Mouse (Mus musculus): Measurements from ENCODE around the gene Plin2.
"Not testable (repeated sequence)": the region's sequence is repeated elsewhere in the genome, so short reads cannot be mapped to it uniquely, and the experiment has no call there.

Plin2 gene

DNA sequence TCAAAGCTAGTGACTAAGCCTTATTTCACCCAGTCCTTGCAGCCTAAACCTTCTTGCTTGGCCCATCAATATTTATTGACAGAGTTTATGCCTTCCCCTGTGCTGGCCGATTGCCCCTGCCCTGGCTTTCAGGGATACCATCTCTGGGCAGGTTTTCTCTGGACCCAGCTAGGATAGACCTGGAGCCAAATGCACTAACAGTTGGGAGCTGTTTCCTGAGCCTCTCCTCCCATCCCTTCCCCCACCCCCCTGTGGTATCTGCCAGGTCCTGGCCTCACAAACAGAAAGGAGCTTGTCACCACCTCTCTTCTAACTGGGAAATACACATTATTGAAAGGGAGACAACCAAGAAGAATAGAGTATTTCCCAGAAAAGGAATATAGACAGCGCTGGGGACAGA is 12.0 kb upstream of the Plin2 start:
- peak; percentile 62 to 64 for DNase-seq

GRCm38 (mm10) chr4:86681421-86681820 is 11.6 kb upstream of the Plin2 start:
- no peak for DNase-seq

- no peak for DNase-seq
These were observed 9.8 kb upstream of the Plin2 start for GRCm38 (mm10) chr4:86679686-86680085.

DNA sequence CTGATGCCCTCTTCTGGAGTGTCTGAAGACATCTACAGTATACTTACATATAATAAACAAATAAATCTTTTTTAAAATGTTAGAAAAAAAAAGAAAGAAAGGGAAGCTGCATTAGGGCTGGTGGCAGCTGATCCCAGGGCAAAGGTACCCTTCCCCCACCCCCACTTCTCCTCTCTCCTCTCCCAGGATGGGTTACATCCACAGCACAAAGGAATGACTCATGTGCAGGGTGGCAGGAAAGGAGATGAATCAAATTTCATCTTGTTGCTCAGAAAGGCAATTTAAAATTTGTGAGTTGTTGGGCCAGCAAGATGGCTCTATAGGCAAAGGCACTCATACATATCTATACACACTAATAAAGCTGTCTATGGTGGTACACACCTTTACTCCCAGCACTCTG is 6.9 kb upstream of the Plin2 start:
- no peak for DNase-seq

DNA sequence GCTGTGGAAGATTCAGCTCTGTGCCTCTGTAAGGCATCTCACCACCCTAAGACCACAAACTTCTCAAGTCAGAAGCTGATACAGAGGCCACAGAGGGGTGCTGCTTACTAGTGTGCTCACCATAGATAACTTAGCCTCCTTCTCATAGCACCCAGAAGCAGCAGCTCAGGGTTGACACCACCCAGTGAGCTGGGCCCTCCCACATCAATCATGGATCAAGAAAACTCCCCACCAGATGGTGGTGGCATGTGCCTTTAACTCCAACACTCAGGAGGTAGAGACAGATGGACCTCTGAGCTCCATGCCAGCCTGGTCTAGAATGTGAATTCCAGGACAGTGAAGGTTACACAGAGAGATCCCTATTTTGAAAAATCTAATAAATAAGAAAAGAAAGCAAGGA is 4.9 kb upstream of the Plin2 start:
- DNase-seq: peak in 1 of 2 experiments; percentile 20

DNA sequence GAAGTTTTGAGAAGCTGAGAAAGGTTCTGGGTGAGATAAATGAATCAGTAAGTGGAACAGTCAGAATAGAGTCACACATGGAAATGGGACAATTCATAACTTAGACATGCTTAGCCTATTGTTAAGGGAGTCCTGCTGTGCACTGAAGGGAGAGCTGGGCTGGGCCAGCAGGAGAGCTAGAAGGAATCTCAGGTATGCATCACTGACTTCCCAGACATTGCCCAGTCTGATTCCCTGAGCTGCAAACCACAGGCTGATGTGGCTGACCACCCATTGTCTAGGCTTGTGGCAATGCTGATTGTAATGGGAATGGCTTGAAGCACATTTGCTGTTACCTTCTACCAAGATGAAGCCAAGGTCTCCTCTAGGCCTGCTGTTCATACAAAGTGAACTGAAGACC is 4.3 kb upstream of the Plin2 start:
- DNase-seq: not testable (repeated sequence)

GRCm38 (mm10) chr4:86672450-86672849 is 2.6 kb upstream of the Plin2 start:
- DNase-seq: no peak

DNA sequence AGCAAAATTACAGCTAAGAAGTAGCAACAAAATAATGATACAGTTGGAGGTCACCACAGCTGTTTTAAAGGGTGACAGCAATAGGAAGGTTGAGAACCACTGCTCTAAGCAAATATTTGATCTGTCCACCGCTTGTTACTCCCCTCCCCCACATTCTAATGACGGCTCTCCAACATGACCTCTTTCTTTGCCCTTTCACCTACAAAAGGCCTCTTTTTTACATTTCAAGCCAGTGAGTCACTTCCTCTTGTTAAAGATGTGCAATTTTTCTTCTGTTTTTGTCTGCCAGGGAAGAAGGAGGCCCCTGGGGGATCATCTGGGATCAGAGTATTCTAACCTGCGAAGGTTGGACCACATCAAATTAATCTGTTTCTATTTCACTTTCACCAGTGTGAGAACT is 1.9 kb upstream of the Plin2 start:
- no peak for DNase-seq

- DNase-seq: no peak
These were observed 884 bp upstream of the Plin2 start for GRCm38 (mm10) chr4:86670582-86671306.

GRCm38 (mm10) chr4:86669241-86669753 is 563 bp downstream of the Plin2 start:
- not testable (repeated sequence) for DNase-seq

DNA sequence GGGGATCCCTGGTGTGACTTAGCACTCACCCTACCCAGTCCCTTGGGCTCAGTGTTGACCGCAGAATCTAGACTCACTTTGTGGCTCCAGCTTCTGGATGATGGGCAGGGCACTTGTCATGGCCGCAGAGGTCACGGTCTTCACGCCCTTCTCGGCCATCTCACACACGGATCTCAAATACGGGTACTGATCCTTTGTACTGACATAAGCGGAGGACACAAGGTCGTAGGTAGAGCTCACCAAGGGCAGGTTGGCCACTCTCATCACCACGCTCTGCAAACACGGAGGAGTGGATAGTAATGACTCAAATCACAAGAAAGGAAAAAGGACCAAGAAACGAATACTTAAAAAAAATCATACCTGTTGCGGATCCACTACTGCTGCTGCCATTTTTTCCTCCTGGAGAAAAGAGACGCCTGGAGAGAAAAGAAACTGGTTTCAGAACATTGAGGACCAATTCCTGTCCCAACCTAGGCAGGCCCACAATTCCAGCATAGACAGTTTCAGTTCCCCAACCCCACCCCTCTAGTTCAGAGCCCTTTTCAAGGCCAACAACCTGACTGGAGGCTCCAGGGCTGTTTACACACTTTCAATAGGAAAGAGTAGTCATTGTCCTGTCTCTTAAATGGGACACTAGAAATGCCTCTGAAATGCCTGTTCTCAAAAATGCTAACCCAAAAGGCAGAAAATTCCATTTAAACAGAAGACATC is 1.4 kb downstream of the Plin2 start:
- no peak for DNase-seq

DNA sequence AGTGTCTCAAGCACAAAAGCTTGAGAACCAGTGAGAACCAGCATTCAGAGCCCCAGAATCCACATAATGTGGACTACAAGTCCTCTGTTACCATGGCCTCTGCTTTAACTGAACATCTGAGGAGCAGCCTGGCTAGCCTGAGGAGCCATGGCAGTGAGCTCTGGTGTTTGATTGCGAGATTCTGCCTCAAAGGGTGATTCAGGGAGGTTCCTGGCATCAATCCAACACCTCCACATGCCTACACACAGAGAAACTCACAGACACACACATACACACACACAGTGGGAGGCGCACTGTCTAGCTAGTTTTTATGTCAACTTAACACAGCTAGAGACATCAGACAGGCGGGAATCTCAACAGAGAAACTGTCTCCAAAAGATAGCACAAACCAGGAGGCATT is 4.3 kb downstream of the Plin2 start:
- no peak for DNase-seq

DNA sequence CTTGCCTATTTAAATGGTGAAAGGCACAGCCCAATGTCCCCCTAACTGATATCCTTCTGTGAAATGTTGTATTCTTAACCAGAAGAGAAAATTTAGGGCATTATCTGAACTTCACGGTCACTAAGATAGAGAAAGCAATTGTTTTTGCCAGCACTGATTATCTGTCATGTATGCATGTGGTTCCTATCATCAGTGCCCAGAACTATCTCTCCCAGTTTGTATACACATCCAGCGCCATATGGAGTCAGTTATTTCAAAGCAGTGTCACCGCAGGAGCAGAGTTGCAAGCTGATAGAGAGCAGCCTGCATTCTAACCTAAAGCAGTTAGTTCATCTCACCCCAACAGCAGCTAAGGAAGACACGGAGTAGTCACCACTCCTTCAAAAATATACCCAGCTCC is 5.9 kb downstream of the Plin2 start:
- DNase-seq: no peak

- no peak for DNase-seq
These were observed 12.7 kb downstream of the Plin2 start for GRCm38 (mm10) chr4:86657176-86657575.

- DNase-seq: not testable (repeated sequence)
These were observed 13.4 kb downstream of the Plin2 start for GRCm38 (mm10) chr4:86656410-86656809.

- peak; percentile 41 to 71 for DNase-seq
These were observed 18.0 kb downstream of the Plin2 start for GRCm38 (mm10) chr4:86651686-86652384.

DNA sequence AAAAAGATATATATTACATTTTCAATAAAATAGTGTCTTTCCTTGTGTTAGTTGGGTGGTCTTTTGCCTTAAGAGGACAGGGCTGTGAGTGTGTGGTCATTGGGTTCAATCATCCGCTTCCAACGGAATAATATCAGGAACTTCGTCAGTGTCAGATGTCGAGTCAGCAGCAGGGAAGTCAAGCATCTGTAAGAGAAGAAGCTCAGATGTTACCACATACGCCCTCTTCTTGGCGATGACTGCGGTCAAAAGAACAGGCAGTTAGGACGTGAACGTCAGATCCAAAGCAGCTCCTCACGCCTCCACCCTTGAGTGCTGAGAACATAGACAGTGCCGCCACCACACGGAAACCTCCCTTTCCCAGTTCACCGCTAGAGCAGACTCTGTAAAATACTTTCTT is 21.5 kb downstream of the Plin2 start:
- DNase-seq: not testable (repeated sequence)

GRCm38 (mm10) chr4:86637561-86637960 is 32.3 kb downstream of the Plin2 start:
- not testable (repeated sequence) for DNase-seq

DNA sequence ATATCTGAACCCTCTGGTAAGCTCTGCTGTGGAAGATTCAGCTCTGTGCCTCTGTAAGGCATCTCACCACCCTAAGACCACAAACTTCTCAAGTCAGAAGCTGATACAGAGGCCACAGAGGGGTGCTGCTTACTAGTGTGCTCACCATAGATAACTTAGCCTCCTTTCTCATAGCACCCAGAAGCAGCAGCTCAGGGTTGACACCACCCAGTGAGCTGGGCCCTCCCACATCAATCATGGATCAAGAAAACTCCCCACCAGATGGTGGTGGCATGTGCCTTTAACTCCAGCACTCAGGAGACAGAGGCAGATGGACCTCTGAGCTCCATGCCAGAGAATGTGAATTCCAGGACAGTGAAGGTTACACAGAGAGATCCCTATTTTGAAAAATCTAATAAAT is 35.0 kb downstream of the Plin2 start:
- peak; percentile 16 to 27 for DNase-seq

DNA sequence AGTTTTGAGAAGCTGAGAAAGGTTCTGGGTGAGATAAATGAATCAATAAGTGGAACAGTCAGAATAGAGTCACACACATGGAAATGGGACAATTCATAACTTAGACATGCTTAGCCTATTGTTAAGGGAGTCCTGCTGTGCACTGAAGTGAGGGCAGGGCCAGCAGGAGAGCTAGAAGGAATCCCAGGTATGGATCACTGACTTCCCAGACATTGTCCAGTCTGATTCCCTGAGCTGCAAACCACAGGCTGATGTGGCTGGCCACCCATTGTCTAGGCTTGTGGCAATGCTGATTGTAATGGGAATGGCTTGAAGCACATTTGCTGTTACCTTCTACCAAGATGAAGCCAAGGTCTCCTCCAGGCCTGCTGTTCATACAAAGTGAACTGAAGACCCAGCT is 35.5 kb downstream of the Plin2 start:
- DNase-seq: not testable (repeated sequence)

- not testable (repeated sequence) for DNase-seq
These were observed 37.3 kb downstream of the Plin2 start for GRCm38 (mm10) chr4:86632556-86632955.

GRCm38 (mm10) chr4:86631831-86632230 is 38.0 kb downstream of the Plin2 start:
- DNase-seq: no peak

- not testable (repeated sequence) for DNase-seq
These were observed 43.4 kb downstream of the Plin2 start for GRCm38 (mm10) chr4:86626496-86626895.

- no peak for DNase-seq
These were observed 44.4 kb downstream of the Plin2 start for GRCm38 (mm10) chr4:86625463-86625862.

Measured in cerebellum, postnatal 10 days (tissue).